Mouse (Mus musculus) CH12.LX (cell line): ENCODE results near the gene 4930539E08Rik. TPM values are rescaled to one million over a fixed set of nuclear protein-coding genes. Genes with fewer than 3 reads are reported as not detected.

Source experiments
- DNase-seq: peaks from one replicate; pipeline ENCODE4 v3.0.0-alpha.2; 2013; ENCODE audit errors: extremely low read depth
- H3K27ac ChIP-seq: 2 replicates; pipeline ENCODE4 v1.5.1; 2012; ENCODE audit warnings: low read depth, mild to moderate bottlenecking, control low read depth, moderate library complexity; ENCODE audit not compliant: insufficient read depth
- H3K27me3 ChIP-seq: replicated peaks from 2 replicates; pipeline ENCODE3; 2012; ENCODE audit warnings: inconsistent platforms
- H3K36me3 ChIP-seq, 2 experiments: replicated peaks in 1 of 2; 2 replicates each; pipeline versions ENCODE3 to v1.6.1; 2012; ENCODE audit warnings: inconsistent platforms in 1 of 2, low read length in 1 of 2, mild to moderate bottlenecking in 1 of 2, mixed read lengths in 1 of 2, moderate library complexity in 1 of 2; ENCODE audit not compliant: control insufficient read depth in 1 of 2, insufficient read depth in 1 of 2
- H3K4me1 ChIP-seq, 2 experiments: 2 replicates each; pipeline ENCODE4 v1.6.1; 2012; ENCODE audit warnings: inconsistent platforms in 1 of 2, moderate library complexity in 1 of 2; ENCODE audit not compliant: insufficient read depth in 2 of 2, control insufficient read depth in 1 of 2
- H3K4me2 ChIP-seq: 2 replicates; pipeline ENCODE4 v1.6.1; 2012; ENCODE audit warnings: low read depth, mild to moderate bottlenecking, control low read depth; ENCODE audit not compliant: poor library complexity, insufficient read depth, severe bottlenecking
- H3K4me3 ChIP-seq, 3 experiments: fragments of 150-350 bp in 1 of 3; sonication (generic) in 1 of 3; replicated peaks in 1 of 3; 2 replicates each; pipeline versions ENCODE3 to v1.5.1; 2011 to 2012; ENCODE audit warnings: low read depth in 2 of 3, low read length in 2 of 3, mild to moderate bottlenecking in 2 of 3, moderate library complexity in 2 of 3, control low read depth in 1 of 3, improper control_type of control experiment in 1 of 3, inconsistent platforms in 1 of 3, mixed read lengths in 1 of 3; ENCODE audit not compliant: poor library complexity in 1 of 3
- H3K79me2 ChIP-seq: replicated peaks from 2 replicates; pipeline ENCODE4 v1.6.1; 2012; ENCODE audit warnings: mild to moderate bottlenecking, moderate library complexity; ENCODE audit not compliant: control insufficient read depth, poor library complexity, insufficient read depth, severe bottlenecking; ENCODE audit errors: extremely low read depth
- H3K9ac ChIP-seq: 2 replicates; pipeline ENCODE4 v1.6.1; 2012; ENCODE audit warnings: low read depth, mild to moderate bottlenecking, control low read depth, moderate library complexity; ENCODE audit not compliant: insufficient read depth
- H3K9me3 ChIP-seq: replicated peaks from 2 replicates; pipeline ENCODE3; 2012; ENCODE audit warnings: low read length, inconsistent platforms, mixed read lengths
- CHD2 ChIP-seq: IDR thresholded peaks from 2 replicates; pipeline ENCODE4 v1.6.1; 2011; ENCODE audit warnings: low read length, improper control_type of control experiment
- E2F4 ChIP-seq: IDR thresholded peaks from 2 replicates; pipeline ENCODE4 v1.6.1; 2011; ENCODE audit warnings: low read depth, low read length, improper control_type of control experiment; ENCODE audit not compliant: insufficient replicate concordance
- ELF1 ChIP-seq: IDR thresholded peaks from 2 replicates; pipeline ENCODE4 v1.6.1; 2014; ENCODE audit warnings: low read depth, mild to moderate bottlenecking, inconsistent platforms, low read length, improper control_type of control experiment
- ETS1 ChIP-seq: conservative IDR thresholded peaks from 2 replicates; pipeline ENCODE4 v1.6.1; 2012; ENCODE audit warnings: low read depth, mild to moderate bottlenecking, inconsistent platforms, low read length, improper control_type of control experiment, moderate library complexity
- JUN ChIP-seq: IDR thresholded peaks from 2 replicates; pipeline ENCODE4 v1.6.1; 2011; ENCODE audit warnings: low read depth, mild to moderate bottlenecking, low read length, improper control_type of control experiment, moderate library complexity; ENCODE audit not compliant: insufficient read depth
- KAT2A ChIP-seq: IDR thresholded peaks from 2 replicates; pipeline ENCODE4 v1.6.1; 2012; ENCODE audit warnings: low read length, improper control_type of control experiment, inconsistent platforms; ENCODE audit not compliant: insufficient replicate concordance
- MAX ChIP-seq: IDR thresholded peaks from 2 replicates; pipeline ENCODE4 v1.6.1; 2011; ENCODE audit warnings: low read length, improper control_type of control experiment
- MEF2A ChIP-seq: IDR thresholded peaks from 2 replicates; pipeline ENCODE4 v1.6.1; 2014; ENCODE audit warnings: low read depth, mild to moderate bottlenecking, inconsistent platforms, low read length, improper control_type of control experiment, borderline replicate concordance
- MXI1 ChIP-seq: IDR thresholded peaks from 2 replicates; pipeline ENCODE4 v1.6.1; 2011; ENCODE audit warnings: mild to moderate bottlenecking, low read depth, low read length, improper control_type of control experiment
- MYC ChIP-seq: IDR thresholded peaks from 2 replicates; pipeline ENCODE4 v1.6.1; 2011; ENCODE audit warnings: low read depth, mild to moderate bottlenecking, improper control_type of control experiment, low read length
- NRF1 ChIP-seq: IDR thresholded peaks from 2 replicates; pipeline ENCODE4 v1.6.1; 2014; ENCODE audit warnings: low read depth, mild to moderate bottlenecking, inconsistent platforms, low read length, improper control_type of control experiment, moderate library complexity
- PAX5 ChIP-seq: IDR thresholded peaks from 2 replicates; pipeline ENCODE4 v1.6.1; 2012; ENCODE audit warnings: low read length, inconsistent platforms, mixed read lengths
- POLR2A ChIP-seq: IDR thresholded peaks from 2 replicates; pipeline ENCODE4 v1.6.1; 2011; ENCODE audit warnings: low read depth, mild to moderate bottlenecking, improper control_type of control experiment, low read length
- POLR2AphosphoS2 ChIP-seq: IDR thresholded peaks from 2 replicates; pipeline ENCODE4 v1.6.1; 2011; ENCODE audit warnings: low read depth, low read length, improper control_type of control experiment
- RAD21 ChIP-seq: IDR thresholded peaks from 2 replicates; pipeline ENCODE4 v1.6.1; 2011; ENCODE audit warnings: low read depth, mild to moderate bottlenecking, low read length, improper control_type of control experiment, moderate library complexity
- SIN3A ChIP-seq: IDR thresholded peaks from 2 replicates; pipeline ENCODE4 v1.6.1; 2012; ENCODE audit warnings: low read length, improper control_type of control experiment, inconsistent platforms
- TBP ChIP-seq: conservative IDR thresholded peaks from 2 replicates; pipeline ENCODE4 v1.6.1; 2011; ENCODE audit warnings: low read depth, low read length, improper control_type of control experiment
- UBTF ChIP-seq: IDR thresholded peaks from 2 replicates; pipeline ENCODE4 v1.6.1; 2012; ENCODE audit warnings: low read depth, mild to moderate bottlenecking, inconsistent platforms, low read length, improper control_type of control experiment, moderate library complexity
- ZKSCAN1 ChIP-seq: IDR thresholded peaks from 2 replicates; pipeline ENCODE4 v1.6.1; 2012; ENCODE audit warnings: low read depth, inconsistent platforms, low read length, improper control_type of control experiment, borderline replicate concordance
- ZMIZ1 ChIP-seq: IDR thresholded peaks from 2 replicates; pipeline ENCODE4 v1.6.1; 2012; ENCODE audit warnings: low read depth, mild to moderate bottlenecking, inconsistent platforms, low read length, improper control_type of control experiment
- dilution Hi-C: fragments of 300-500 bp; cut with MboI; formaldehyde crosslinking; loops from 2 replicates; pipeline ENCODE4 v1.14.3; 2020; ENCODE audit warnings: low sequenced_read_pairs; ENCODE audit not compliant: extremely low pct_unique_long_range_greater_than_20kb, extremely low pct_ligation_motif_present
- in situ Hi-C: fragments of 300-500 bp; cut with MboI; formaldehyde crosslinking; loops from 3 replicates; pipeline ENCODE4 v1.14.3; 2019; ENCODE audit warnings: low sequenced_read_pairs, low pct_ligation_motif_present, low pct_unique_long_range_greater_than_20kb, mixed read lengths
- polyA plus RNA-seq: library from polyadenylated mRNA; unstranded; fragments of >175 nt; gene quantifications from 2 replicates; pipeline ENCODE4 v1.2.1, GENCODE M21; 2012; ENCODE audit warnings: low read depth; ENCODE audit not compliant: insufficient read length
- total RNA-seq, 2 experiments: library from RNA; depleted of rRNA; stranded (reverse); fragments of 300-350 nt in 1 of 2; fragments of >200 nt in 1 of 2; gene quantifications; 2 replicates each; pipeline ENCODE4 v1.2.3; 2012 to 2014

4930539E08Rik gene
- total and polyA plus RNA-seq, 3 experiments = 0.62 to 1.4 (median 1.4) TPM

- H3K36me3 ChIP-seq = no peaks in the 10 kb centered on the region
- no peak overlapping the region for H3K4me3 ChIP-seq
- H3K4me2 ChIP-seq = no peak overlapping the region
- no peak for DNase-seq
- no peak for TF ChIP-seq ZMIZ1
- no peak for TF ChIP-seq TBP
- no peak for TF ChIP-seq JUN
- no peak for TF ChIP-seq POLR2A
- TF ChIP-seq UBTF = no peak
- TF ChIP-seq CHD2 = no peak
- no peak for TF ChIP-seq MEF2A
- no peak for TF ChIP-seq POLR2AphosphoS2
- no peak for TF ChIP-seq MYC
- TF ChIP-seq ZKSCAN1 = no peak
- TF ChIP-seq ELF1 = no peak
- no peak for TF ChIP-seq E2F4
- TF ChIP-seq ETS1 = no peak
- TF ChIP-seq MAX = no peak
- TF ChIP-seq, all 38 proteins: peak for 0
- no peak overlapping the region for H3K27ac ChIP-seq
- in situ Hi-C loops = no loop called here
- dilution Hi-C loops = no loop called here
- no peak overlapping the region for H3K9ac ChIP-seq
- no peaks in the 10 kb centered on the region for H3K79me2 ChIP-seq
- H3K9me3 ChIP-seq = no peaks in the 10 kb centered on the region
- no peaks in the 10 kb centered on the region for H3K27me3 ChIP-seq
- peaks cover 3 to 4% of the 10 kb centered on the region in 2 experiments; a peak in 3 of 4 replicates for H3K4me1 ChIP-seq
Observed at GRCm38 (mm10) chr17:28863926-28864325, 51.2 kb downstream of the 4930539E08Rik start.

- Histone ChIP-seq H3K79me2 (no peaks in the 10 kb centered on the region), H3K4me2 (no peak within 1 kb of the TSS), H3K4me1 (no peaks in the 10 kb centered on the region; a peak in 1 of 4 replicates), H3K9ac (no peak within 1 kb of the TSS), H3K36me3 (no peaks in the 10 kb centered on the region), H3K9me3 (peaks cover 12% of the 10 kb centered on the region), H3K27me3 (no peaks in the 10 kb centered on the region), H3K4me3 (no peak within 1 kb of the TSS), H3K27ac (no peak within 1 kb of the TSS)
- dilution Hi-C loops = no loop called here
- TF ChIP-seq NRF1 = no peak
- TF ChIP-seq PAX5 = no peak
- TF ChIP-seq RAD21 = no peak
- TF ChIP-seq MXI1 = no peak
- TF ChIP-seq E2F4 = no peak
- TF ChIP-seq KAT2A = no peak
- TF ChIP-seq SIN3A = no peak
- no peak for TF ChIP-seq ELF1
- TF ChIP-seq JUN = no peak
- no peak for DNase-seq
- in situ Hi-C loops = no loop called here
Observed at GRCm38 (mm10) chr17:28858205-28858604, 56.9 kb downstream of the 4930539E08Rik start, which contains the start of gene Pnpla1. TSS of gene Pnpla1 (plus strand) at chr17:28858411.
